Mouse (Mus musculus): ENCODE results near the gene Rgs8.

Rgs8 gene

DNA sequence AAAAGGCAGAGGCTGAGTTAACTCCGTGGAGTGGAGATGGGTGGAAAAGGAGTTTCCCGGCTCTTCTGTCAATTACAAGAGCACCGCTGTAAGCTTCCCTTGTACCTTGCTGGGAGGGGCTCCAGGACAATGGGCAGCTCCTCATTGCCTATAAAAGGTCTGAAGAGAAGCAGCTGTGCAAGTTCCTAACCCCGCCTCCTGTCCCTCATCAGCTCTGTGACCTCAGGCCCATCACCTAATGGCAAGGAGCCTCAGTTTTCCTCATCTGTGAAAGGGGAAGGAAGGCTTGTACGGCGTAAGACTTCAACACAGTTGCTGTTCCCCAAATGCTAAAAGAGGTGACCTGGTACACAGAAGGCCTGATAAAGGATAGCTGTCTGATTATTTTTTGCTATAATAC, 24.8 kb downstream of the Rgs8 start:
- no peak for DNase-seq

GRCm38 (mm10) chr1:153679147-153679546, 26.3 kb downstream of the Rgs8 start:
- peak; percentile 91 for DNase-seq

GRCm38 (mm10) chr1:153679653-153680052, 26.8 kb downstream of the Rgs8 start:
- no peak for DNase-seq

GRCm38 (mm10) chr1:153680363-153680762, 27.5 kb downstream of the Rgs8 start:
- DNase-seq = no peak

DNA sequence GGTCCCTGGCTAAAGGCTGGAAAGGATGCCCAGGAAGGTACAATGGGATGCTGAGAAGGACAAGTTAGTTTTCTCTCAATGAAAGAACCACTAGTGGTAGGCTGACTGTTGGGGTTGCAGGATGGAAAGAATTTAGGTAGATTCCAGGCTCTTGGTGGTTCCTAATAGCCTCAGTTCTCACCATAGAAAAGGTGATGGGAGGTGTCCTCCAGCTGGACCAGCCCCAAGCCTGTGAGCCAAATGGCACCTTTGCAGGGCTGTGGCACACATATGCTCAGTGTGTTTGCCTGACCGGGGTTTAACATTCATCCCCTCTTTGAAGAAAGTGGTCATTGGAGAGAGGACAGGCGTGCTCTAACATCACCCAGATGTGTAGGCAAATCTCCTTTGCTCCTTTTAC, 28.2 kb downstream of the Rgs8 start:
- peak; percentile 68 for DNase-seq

DNA sequence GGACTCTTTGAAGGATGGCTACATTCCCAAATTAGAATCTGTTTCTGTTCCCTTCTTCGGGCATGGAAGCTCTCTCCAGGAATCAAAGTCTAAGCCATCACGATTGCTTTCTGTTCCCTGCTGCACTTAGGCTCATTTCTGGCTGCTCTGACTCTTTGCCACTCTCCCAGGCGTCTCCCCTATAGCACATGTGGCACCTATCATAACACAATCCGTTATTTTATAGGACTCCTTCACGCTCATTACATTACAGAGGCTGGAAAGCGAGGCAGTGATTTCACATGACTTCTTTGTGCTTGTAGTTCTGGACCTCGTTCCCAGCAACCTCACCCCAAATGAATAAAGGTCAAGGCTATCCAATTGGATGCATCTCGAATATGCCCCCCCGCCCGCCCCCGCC, 30.4 kb downstream of the Rgs8 start:
- DNase-seq = no peak

- DNase-seq = no peak
These were observed 32.8 kb downstream of the Rgs8 start for GRCm38 (mm10) chr1:153685630-153686029.

DNA sequence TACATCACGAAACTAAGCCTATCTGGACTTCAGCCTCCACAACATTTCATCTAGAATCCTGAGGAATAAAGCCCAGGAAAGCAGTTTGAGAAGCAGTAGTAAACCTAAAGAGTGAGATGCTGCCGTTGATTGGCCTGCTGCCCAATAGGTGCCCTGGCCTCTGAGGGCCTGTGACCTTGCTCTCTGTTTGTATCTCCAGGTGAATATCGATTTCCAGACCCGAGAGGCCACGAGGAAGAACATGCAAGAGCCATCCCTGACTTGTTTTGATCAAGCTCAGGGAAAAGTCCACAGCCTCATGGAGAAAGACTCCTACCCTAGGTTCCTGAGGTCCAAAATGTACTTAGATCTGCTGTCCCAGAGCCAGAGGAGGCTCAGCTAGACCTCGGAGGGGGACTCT, 39.7 kb downstream of the Rgs8 start:
- no peak for DNase-seq

- DNase-seq = no peak
These were observed 41.7 kb downstream of the Rgs8 start for GRCm38 (mm10) chr1:153694372-153695120.

GRCm38 (mm10) chr1:153695398-153695797, 42.6 kb downstream of the Rgs8 start:
- no peak for DNase-seq

- DNase-seq = no peak
These were observed 43.3 kb downstream of the Rgs8 start for GRCm38 (mm10) chr1:153696093-153696492.

DNA sequence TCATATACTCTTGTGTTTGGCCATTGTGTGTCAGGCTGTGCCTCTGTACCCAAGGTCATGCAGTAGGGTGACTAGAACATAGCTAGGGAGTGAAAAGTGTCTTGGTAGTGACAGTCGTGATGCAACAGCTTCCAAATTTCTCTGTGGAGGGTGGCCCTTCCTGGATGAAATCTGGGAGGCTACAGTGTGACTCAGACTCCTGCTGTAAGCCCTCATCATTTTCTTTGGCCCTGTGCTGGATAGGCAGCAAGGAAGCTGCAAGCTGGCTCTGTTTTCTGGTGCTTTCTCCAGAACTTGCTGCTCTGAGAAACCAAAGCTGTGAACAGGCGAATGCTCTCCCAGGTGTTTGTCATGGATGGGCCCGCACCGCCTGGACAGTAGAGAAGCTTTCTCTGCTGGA, 43.7 kb downstream of the Rgs8 start:
- DNase-seq = no peak

- DNase-seq = peak; percentile 50
These were observed 44.9 kb downstream of the Rgs8 start for GRCm38 (mm10) chr1:153697581-153698251.

GRCm38 (mm10) chr1:153698311-153699084, 45.7 kb downstream of the Rgs8 start:
- DNase-seq = no peak

DNA sequence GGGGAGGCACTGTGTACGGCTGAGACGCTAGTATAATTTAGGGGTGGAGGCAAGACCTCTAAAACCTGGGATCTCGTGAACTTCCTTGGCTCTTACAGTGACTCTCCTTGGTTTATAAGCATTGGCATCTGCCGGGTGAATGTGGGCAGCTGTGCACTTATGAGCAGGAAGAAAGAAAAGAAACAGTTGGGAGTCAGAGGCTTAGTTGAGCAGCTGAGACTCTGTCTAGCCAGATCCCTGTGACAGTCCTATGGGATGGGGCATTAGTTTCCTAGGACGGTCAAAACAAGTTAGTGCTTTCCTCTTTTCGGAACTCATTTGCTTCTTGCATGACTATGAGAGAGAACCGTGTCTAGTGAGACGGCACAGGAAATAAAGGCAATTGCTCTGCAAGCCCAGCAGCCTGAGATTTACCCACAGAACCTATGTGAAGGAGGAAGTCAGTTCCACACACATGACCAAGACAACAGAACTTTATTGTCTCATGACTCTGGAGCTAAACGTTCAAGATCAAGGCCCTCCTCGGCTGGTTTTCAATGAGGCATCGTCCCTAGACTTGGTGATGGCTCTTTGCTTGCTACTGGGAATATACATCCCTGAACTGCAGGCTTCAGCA, 47.7 kb downstream of the Rgs8 start:
- no peak for DNase-seq

- DNase-seq = no peak
These were observed 48.6 kb downstream of the Rgs8 start for GRCm38 (mm10) chr1:153701461-153701860.

DNA sequence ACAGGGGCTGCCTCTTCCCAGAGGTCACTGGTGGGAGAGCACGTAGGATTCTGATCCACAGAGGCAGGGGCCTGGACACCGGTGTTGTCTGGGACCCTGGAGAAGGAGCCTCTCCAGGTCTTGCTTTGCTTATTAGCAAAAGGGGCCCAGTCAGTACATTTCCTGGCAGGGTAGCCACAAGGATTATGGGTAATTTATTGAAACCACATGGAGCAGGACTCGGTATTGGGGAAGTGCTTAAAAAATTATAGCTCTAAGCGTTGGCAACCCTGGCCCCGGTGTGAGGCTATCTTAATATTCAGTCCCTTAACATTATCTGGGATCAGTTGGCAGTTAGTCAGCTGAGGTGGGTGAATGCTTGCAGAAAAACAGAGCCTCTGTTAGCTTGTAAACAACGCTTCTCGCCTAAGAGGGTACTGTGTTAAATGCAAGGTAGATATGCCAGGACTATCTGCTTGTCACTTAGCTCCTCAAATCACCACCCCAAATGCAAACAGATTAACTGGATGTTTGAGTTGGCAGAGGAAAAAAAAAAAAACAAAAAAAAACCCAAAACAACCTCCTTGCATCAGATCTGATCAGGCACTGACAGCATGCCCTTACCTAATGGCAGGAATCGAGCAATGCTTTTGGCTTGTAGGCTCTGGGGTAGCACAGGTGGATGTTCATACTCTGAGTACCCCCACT, 49.5 kb downstream of the Rgs8 start:
- no peak for DNase-seq

- DNase-seq = no peak
These were observed 50.1 kb downstream of the Rgs8 start for GRCm38 (mm10) chr1:153702853-153703410.

DNA sequence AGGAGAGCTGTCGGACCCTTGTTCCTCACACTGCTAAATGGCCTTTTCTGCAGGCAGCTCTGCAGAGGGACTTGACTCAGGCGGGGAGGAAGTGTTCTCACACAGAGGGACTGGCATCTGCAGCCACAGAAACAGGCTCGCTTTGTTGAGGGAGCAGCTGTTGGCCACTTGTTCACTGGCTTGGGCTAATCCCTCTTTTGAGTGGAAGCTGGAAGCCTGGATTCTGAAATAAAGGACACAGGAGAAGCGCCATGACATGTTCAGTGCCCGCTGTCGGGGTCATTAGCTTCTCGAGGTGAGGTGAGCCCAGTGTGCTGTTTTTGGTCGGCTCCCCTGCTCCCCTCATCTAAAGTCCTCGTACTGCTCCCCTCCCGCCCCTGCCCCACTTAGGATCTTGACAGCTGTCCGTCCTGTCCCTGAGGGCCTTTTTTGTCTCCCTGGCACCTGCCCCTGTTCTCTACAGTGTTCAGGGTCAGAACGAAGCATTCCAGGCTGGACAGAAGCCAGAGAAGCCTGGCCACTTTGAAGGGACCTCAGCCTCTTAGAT, 50.7 kb downstream of the Rgs8 start:
- no peak for DNase-seq

- DNase-seq = no peak
These were observed 51.3 kb downstream of the Rgs8 start for GRCm38 (mm10) chr1:153704174-153704573.

DNA sequence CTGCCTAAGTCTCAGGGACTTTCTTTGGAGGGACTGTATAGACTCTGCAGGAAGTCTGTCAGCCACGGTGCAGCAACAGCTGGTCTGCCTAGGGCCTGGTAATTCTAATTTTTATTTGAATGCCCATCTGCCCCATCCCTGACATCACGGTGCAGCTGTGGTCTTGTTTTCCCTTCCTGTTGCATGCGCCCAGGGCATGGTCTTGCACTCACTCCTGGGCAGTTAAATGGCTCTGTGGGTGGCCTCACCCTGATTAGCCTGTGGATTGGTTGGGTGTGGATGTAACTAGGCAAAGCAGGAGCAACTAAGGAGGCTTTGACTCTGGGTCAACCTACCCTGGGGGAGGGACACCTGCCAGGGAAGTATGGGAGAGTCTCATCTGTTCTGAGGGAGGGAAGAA, 52.2 kb downstream of the Rgs8 start:
- no peak for DNase-seq

DNA sequence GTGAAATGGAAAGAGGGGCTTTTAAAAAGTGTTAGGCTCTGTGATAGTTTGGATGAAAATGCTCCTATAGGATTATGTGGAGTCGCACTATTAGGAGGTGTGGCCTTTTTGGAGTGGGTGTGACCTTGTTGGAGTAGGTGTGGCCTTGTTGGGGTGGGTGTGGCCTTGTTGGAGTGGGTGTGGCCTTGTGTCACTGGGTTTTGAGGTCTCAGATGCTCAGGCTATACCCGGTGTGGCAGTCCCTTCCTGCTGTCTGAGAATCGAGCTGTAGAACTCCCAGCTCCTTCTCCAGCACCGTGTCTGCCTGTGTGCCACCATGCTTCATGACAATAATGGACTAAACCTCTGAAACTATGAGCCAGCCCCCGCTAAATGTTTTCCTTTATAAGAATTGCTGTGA, 55.8 kb downstream of the Rgs8 start:
- DNase-seq = no peak

Data from cerebellum, adult 8-10 months (tissue).